Mouse (Mus musculus) midbrain, embryonic 14.5 days (tissue): Measurements from ENCODE around the gene Itgad. TPM values are rescaled to one million over a fixed set of nuclear protein-coding genes. Genes with fewer than 3 reads are reported as not detected.

ENCODE experiments used
- ATAC-seq: fragments of 200-750 bp; cut with Nextera tagmentation; 2 replicates; pipeline ENCODE4 v1.8.0; 2017; ENCODE audit warnings: moderate number of reproducible peaks, moderate library complexity; ENCODE audit not compliant: low FRiP score, low TSS enrichment
- DNase-seq: peaks from one replicate; pipeline ENCODE4 v3.0.0-alpha.2; 2015
- H3K27ac ChIP-seq: fragments of 300-500 bp; sonication (generic); replicated peaks from 2 replicates; pipeline ENCODE4 v1.5.1; 2014; ENCODE audit warnings: mild to moderate bottlenecking, low read depth, low read length, moderate library complexity
- H3K27me3 ChIP-seq: fragments of 300-500 bp; sonication (generic); 2 replicates; pipeline ENCODE4 v1.6.1; 2014; ENCODE audit warnings: low read length, control low read depth, mixed read lengths; ENCODE audit not compliant: control insufficient read depth, insufficient read depth
- H3K36me3 ChIP-seq: fragments of 300-500 bp; sonication (generic); 2 replicates; pipeline ENCODE4 v1.6.1; 2014; ENCODE audit warnings: low read length, control low read depth; ENCODE audit not compliant: control insufficient read depth, insufficient read depth
- H3K4me1 ChIP-seq: fragments of 300-500 bp; sonication (generic); 2 replicates; pipeline ENCODE4 v1.6.1; 2014; ENCODE audit warnings: mild to moderate bottlenecking, antibody characterized with exemption, low read length, control low read depth; ENCODE audit not compliant: control insufficient read depth, insufficient read depth
- H3K4me2 ChIP-seq: fragments of 300-500 bp; sonication (generic); 2 replicates; pipeline ENCODE4 v1.6.1; 2014; ENCODE audit warnings: mild to moderate bottlenecking, low read length, moderate library complexity
- H3K4me3 ChIP-seq: fragments of 300-500 bp; sonication (generic); replicated peaks from 2 replicates; pipeline ENCODE4 v1.5.1; 2014; ENCODE audit warnings: low read depth, low read length
- H3K9ac ChIP-seq: fragments of 300-500 bp; sonication (generic); replicated peaks from 2 replicates; pipeline ENCODE4 v1.6.1; 2014; ENCODE audit warnings: mild to moderate bottlenecking, low read length, moderate library complexity
- H3K9me3 ChIP-seq: fragments of 300-500 bp; sonication (generic); 2 replicates; pipeline ENCODE4 v1.6.1; 2016; ENCODE audit warnings: low read length, control low read depth, mixed read lengths; ENCODE audit not compliant: control insufficient read depth
- WGBS: fragments of 180-500 bp; shearing (Covaris S2); extraction: QIAGEN DNeasy Blood & Tissue Kit; methylation state at CpG from one replicate; pipeline ENCODE4 v1.1.7; 2014; 5-methylcytosine and 5-hydroxymethylcytosine counted together
- polyA plus RNA-seq: library from polyadenylated mRNA; unstranded; fragments of >200 nt; fragmentation: Nextera tagmentation; extraction: Ambion mirVana; gene quantifications from 2 replicates; pipeline ENCODE4 v1.2.1, GENCODE M21; 2014

The Itgad gene
- polyA plus RNA-seq, 1 experiment from 2014 or later = not detected

DNA sequence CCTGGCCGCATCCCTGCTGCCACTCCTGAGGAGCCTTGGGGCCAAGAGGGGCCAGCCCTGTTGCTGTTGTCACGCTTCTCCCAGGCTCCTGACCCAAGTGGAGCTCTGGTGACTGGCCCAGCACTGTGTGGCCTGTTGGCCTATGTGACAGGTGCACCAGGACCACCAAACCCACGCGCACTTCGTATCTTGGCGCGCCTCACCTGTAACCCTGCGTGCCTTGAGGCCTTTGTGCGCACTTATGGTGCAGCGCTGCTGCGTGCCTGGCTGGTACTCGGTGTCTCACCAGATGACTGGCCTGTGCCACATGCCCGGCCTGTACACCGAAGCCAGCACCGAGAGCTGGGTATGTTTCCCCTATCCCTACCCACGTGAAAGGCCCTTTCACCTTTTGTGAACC lies 88.2 kb downstream of the Itgad start:
- H3K4me2 ChIP-seq = no peak overlapping the region
- WGBS = 96% methylated on average over 16 of the region's 16 CpGs
- DNase-seq (no peak), ATAC-seq (no peak)
- no peak overlapping the region for H3K27ac ChIP-seq
- no peaks in the 10 kb centered on the region for H3K9me3 ChIP-seq
- no peak overlapping the region for H3K9ac ChIP-seq
- no peak overlapping the region for H3K4me3 ChIP-seq
- H3K4me1 ChIP-seq = peaks cover 14% of the 10 kb centered on the region
- H3K27me3 ChIP-seq = no peaks in the 10 kb centered on the region
- H3K36me3 ChIP-seq = peaks cover 43% of the 10 kb centered on the region

DNA sequence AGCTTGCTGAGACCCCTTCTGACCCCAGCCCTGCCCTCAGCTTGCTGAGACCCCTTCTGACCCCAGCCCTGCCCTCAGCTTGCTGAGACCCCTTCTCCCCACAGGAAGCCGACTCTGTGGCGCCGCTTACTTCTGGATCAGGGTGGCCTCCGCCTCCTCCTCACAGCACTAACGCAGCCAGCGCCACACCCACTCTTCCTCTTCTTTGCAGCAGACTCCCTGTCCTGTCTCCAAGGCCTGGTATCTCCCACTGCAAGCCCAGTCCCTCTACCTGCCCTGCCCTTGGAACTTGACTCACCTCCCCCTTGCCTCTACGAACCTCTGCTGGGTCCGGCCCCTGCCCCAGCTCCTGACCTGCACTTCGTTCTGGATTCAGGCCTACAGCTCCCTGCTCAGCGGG lies 89.7 kb downstream of the Itgad start:
- Histone ChIP-seq H3K9ac (no peak overlapping the region), H3K27me3 (no peaks in the 10 kb centered on the region), H3K9me3 (no peaks in the 10 kb centered on the region), H3K4me2 (no peak overlapping the region), H3K4me3 (no peak overlapping the region), H3K27ac (no peak overlapping the region), H3K36me3 (peaks cover 43% of the 10 kb centered on the region), H3K4me1 (peaks cover 10% of the 10 kb centered on the region)
- ATAC-seq = no peak
- WGBS = 50% methylated on average over 10 of the region's 10 CpGs
- DNase-seq = no peak

DNA sequence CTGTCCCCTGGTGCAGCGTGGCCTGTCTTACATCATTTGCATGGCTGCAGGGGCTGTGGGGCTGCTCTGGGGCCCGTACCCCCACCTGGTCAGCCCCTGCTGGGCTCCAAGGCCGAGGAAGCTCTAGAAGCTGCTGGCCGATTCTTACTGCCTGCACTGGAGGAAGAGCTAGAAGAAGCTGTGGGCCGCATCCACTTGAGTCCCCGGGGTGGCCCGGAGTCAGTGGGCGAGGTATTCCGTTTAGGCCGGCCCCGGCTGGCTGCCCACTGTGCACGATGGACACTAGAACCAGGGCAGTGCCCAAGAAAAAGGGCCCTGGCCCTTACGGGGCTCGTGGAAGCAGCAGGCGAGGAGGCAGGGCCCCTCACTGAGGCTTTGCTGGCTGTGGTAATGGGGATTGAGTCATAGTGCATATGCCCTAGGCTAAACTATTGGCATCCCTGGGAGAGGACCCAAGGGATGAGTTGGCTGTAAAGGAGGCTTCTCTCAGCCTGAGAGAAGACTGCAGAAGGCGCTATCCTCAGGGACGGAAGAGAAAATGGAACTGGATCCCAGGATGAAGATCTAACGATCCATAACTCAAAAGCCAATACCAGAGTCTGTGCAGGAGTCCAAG lies 90.3 kb downstream of the Itgad start:
- H3K27me3 ChIP-seq = no peaks in the 10 kb centered on the region
- no peaks in the 10 kb centered on the region for H3K9me3 ChIP-seq
- peaks cover 43% of the 10 kb centered on the region for H3K36me3 ChIP-seq
- H3K4me3 ChIP-seq = no peak overlapping the region
- DNase-seq (no peak), ATAC-seq (no peak)
- WGBS = 80% methylated on average over 18 of the region's 18 CpGs
- no peak overlapping the region for H3K27ac ChIP-seq
- H3K4me1 ChIP-seq = peaks cover 7% of the 10 kb centered on the region; the same call in 1 of the 2 replicates
- H3K9ac ChIP-seq = no peak overlapping the region
- H3K4me2 ChIP-seq = no peak overlapping the region

DNA sequence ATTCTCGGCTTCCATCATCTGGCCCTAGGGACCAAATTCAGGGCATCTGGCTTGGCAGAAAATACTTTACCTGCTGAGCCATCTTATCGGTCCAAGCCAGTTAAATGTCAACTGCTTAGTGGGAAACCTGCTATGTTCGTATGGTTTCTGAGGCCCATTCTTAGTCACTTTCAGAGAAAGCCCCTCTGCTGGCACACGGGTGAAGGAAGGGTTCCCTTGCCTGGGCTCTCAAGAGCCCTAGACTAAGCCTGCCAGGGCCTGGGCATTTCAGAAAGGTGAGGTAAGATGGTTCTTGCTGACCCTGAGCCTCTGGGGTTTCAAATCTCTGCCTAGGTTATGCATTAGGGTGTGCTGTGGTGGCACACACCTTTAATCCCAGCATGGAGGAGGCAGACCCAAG lies 91.4 kb downstream of the Itgad start:
- DNase-seq (no peak), ATAC-seq (no peak)
- no peak overlapping the region for H3K4me2 ChIP-seq
- peaks cover 7% of the 10 kb centered on the region; the same call in 1 of the 2 replicates for H3K4me1 ChIP-seq
- no peaks in the 10 kb centered on the region for H3K27me3 ChIP-seq
- peaks cover 37% of the 10 kb centered on the region for H3K36me3 ChIP-seq
- 85% methylated on average over 4 of the region's 4 CpGs for WGBS
- H3K9me3 ChIP-seq = no peaks in the 10 kb centered on the region
- H3K27ac ChIP-seq = no peak overlapping the region
- H3K9ac ChIP-seq = no peak overlapping the region
- no peak overlapping the region for H3K4me3 ChIP-seq

DNA sequence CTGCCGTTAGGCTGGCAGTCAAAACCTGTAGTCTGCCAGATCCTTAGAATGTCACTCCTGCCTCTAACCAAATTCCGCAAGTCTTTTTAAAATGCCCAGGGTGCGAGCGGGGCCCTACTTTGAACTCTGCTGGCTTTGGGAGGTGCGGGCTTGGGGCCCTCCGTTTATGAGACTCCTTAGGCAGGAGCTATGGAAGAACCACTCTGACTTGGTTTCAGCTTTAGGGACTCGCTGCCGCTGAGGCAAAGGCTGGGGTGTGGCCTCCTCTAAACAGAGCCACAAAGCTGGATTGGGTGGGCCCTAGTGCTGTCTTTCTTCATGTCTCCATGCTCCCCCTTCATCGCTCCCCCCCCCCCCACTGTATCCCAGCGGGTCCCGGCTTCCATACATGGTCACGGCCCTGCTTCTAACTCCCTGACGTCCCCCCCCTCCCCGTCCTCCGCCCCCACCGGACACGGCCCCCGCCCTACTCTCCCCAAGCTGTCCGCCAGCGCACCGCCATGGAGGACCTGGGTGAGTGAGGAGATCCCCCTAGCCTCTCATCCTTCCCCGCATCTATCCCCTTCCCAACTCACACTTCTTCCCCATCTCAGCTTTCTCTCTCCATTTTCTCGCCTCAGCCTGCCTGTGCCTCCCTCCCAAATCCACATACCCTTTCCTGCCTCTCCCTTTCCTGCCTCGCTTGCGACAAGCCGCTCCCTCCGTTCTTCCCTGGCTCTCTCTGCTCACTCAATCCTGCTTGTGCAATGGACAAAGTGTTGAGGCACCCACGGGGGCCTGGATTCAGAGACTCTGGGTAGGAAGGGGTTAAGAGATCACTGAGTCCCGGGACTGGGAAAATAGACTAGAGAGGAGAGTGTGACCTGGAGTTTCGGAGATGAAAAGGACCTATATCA lies 92.6 kb downstream of the Itgad start, which contains the start of gene Tgfb1i1:
TSS of gene Tgfb1i1 (plus strand) at position 317 of the 896 bp plus-strand sequence.
- Histone ChIP-seq H3K36me3 (peaks cover 28% of the 10 kb centered on the region), H3K4me1 (peaks cover 7% of the 10 kb centered on the region; the same call in 1 of the 2 replicates), H3K27ac (peak within 1 kb of the TSS; percentile 67), H3K9ac (peak within 1 kb of the TSS; percentile 55), H3K4me2 (peak within 1 kb of the TSS; percentile 56), H3K4me3 (peak within 1 kb of the TSS; percentile 37), H3K9me3 (no peaks in the 10 kb centered on the region), H3K27me3 (peaks cover 1% of the 10 kb centered on the region; the same call in 1 of the 2 replicates)
- DNase-seq (peak; percentile 55), ATAC-seq (peak; percentile 31; the same call in 1 of the 2 replicates)
- WGBS = 2% methylated on average over 30 of the region's 30 CpGs

DNA sequence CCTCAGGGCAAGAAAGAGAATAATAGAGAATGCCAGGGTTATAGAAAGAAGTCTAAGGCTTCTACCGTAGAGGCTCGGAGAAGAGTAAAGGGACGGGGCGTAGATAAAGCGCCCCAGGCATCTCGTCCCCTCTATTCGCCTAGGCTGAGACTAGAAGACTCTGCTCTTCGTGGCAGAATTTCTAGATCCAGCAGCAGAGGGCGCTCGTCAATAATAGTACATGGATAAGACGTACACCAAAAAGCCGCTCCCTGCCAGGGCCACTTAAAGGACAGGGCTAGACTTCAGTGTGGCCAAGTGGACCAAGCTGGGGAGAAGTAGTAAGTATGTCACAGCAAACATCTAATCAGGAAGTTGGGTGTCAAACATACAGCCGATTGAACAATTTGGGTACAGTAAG lies 93.3 kb downstream of the Itgad start:
- peak overlapping the region; percentile 37 for H3K4me3 ChIP-seq
- peak overlapping the region; percentile 56 for H3K4me2 ChIP-seq

DNA sequence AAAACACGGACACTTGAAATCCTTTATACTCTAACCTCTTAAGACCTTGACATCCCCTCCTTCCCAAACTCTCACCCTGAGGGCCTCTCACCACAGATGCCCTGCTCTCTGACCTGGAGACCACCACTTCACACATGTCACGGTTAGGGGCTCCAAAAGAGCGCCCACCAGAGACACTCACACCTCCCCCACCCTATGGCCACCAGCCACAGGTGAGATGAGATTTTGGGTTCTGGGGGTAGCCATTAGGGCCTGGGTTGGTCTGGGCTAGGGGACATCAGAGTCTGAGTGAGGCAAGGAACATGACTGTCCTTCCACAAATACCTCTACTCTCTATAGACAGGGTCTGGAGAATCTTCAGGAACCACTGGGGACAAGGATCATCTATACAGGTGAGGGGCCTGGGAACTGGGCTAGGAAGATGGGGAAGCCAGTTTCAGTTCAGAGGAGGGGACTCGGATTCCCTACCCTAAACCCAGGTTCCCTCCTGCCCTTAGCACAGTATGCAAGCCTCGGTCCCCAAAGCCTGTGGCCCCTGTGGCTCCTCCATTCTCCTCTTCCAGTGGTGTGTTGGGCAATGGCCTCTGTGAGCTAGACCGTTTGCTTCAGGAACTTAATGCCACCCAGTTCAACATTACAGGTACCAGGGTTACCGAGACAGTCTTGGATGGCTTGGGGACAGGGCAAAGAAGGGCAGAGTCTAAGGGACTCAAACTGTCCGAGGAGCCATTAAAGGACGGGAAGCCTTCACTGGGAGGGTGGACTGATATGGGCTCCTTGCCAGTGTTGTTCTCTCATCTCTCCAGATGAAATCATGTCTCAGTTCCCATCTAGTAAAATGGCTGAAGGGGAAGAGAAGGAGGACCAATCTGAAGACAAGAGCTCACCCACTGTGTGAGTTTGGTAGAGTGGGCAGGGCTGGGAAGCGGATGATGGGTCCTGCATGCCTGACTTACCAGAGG lies 94.2 kb downstream of the Itgad start:
- Histone ChIP-seq H3K36me3 (peaks cover 13% of the 10 kb centered on the region; the same call in 1 of the 2 replicates), H3K4me2 (no peak overlapping the region; the same call in 1 of the 2 replicates), H3K4me3 (no peak overlapping the region), H3K4me1 (peaks cover 13% of the 10 kb centered on the region; the same call in 1 of the 2 replicates), H3K9ac (no peak overlapping the region), H3K27me3 (peaks cover 4% of the 10 kb centered on the region; the same call in 1 of the 2 replicates), H3K9me3 (no peaks in the 10 kb centered on the region), H3K27ac (no peak overlapping the region)
- ATAC-seq = no peak
- WGBS = 87% methylated on average over 10 of the region's 10 CpGs
- no peak for DNase-seq

More for the DNA sequence above, 93.3 kb downstream of the Itgad start:
- Histone ChIP-seq H3K4me1 (peaks cover 9% of the 10 kb centered on the region; the same call in 1 of the 2 replicates), H3K9me3 (no peaks in the 10 kb centered on the region), H3K36me3 (peaks cover 22% of the 10 kb centered on the region), H3K27ac (no peak overlapping the region; the same call in 1 of the 2 replicates), H3K9ac (peak overlapping the region; percentile 55; the same call in 1 of the 2 replicates), H3K27me3 (peaks cover 4% of the 10 kb centered on the region; the same call in 1 of the 2 replicates)
- ATAC-seq (peak; percentile 72), DNase-seq (peak; percentile 94)
- WGBS = 2% methylated on average over 13 of the region's 13 CpGs

DNA sequence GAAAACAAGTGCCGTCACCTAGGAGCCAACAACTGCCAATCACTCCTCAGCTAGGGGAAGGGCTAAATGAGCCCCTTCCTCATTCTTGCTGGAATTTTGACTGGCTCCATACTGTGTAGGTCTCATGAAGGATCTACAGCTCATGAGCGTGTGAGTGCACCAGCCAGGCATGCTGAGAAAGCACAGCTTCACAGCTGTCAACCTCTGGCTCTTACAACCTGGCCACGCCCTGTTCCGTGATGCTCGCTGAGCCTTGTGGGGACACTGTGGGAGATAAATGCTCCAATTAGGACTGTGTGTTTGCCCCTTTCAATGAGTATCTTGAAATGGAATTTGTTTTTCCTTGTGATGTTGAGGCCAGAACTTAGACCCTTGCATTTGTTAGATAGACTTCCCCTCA lies 95.8 kb downstream of the Itgad start:
- ATAC-seq (no peak), DNase-seq (no peak)
- WGBS = 83% methylated on average over 5 of the region's 5 CpGs
- no peaks in the 10 kb centered on the region for H3K9me3 ChIP-seq
- H3K4me1 ChIP-seq = peaks cover 13% of the 10 kb centered on the region; the same call in 1 of the 2 replicates
- H3K27ac ChIP-seq = no peak overlapping the region
- H3K9ac ChIP-seq = no peak overlapping the region
- no peak overlapping the region for H3K4me2 ChIP-seq
- peaks cover 4% of the 10 kb centered on the region; the same call in 1 of the 2 replicates for H3K27me3 ChIP-seq
- H3K4me3 ChIP-seq = no peak overlapping the region
- H3K36me3 ChIP-seq = peaks cover 2% of the 10 kb centered on the region; the same call in 1 of the 2 replicates
